Mouse (Mus musculus): ENCODE results near the gene Nkx2-1.

Nkx2-1 gene

DNA sequence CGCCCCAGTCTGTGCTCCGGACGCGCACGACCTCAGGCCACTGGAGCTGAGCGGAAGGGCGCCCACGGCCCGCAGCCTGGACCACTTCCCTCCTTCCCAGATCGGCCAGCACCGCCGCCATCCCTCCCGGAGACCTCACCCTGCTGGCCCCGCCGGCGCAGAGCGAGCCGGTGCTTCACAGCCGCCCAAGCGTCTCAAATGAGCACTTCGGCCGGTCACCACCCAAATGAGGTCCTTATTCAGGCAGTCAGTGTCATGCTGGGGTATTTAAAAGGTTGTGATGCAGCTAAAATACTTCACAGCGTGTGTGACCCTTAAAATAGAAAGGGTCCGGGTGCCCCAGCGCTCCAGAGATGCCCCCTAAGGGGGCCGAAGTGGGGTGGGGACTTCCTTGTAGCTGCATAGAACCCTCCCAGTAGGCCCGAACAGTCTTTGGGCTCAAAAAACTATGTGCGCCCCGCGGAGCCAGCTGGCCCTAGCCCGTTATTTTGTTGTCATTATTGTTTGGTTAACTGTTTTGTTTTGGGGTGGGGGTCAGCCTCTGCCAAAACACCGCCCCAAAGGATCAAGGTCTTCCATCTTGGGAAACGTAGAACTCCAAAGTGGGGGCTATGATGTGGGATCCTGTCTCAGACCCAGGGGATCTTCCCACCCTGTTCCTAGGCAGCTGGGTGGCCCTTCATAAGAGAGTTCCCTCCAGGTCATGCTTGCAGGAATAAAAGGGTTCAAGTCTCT lies 15.4 kb downstream of the Nkx2-1 start:
- DNase-seq, result peak; percentile 19

DNA sequence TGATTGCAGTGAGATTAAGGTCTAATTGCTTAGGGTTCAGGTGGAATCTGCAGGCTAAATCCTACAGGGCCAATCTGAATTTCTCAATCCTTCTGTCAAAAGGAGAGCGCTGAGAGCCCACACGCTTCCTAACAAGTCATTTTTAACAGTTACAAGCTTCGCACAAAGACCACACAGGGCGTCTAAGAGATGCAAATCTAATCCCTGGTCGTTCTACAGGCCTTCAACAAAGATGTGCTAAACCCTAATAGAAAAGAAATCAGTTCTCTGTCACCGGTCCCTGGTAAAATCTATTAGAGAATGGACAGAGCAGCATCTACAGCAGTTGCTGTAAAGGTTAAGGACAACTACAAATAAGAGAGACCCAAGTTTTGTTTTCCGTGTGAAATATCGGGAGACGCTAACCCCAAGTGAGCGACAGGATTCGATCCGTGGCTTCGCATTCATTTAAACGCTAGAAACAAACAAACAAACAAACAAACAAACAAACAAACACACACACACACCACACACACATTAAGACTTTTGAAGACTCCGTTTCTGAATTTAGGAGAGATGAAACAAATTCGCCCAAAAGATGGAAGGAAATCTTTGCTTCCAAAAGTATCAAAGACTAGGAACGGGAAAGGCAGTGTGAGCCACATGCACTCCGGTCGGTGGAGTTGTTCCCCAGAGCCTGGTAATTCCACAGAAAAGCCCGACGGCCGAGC lies 16.2 kb downstream of the Nkx2-1 start:
- no peak for DNase-seq

DNA sequence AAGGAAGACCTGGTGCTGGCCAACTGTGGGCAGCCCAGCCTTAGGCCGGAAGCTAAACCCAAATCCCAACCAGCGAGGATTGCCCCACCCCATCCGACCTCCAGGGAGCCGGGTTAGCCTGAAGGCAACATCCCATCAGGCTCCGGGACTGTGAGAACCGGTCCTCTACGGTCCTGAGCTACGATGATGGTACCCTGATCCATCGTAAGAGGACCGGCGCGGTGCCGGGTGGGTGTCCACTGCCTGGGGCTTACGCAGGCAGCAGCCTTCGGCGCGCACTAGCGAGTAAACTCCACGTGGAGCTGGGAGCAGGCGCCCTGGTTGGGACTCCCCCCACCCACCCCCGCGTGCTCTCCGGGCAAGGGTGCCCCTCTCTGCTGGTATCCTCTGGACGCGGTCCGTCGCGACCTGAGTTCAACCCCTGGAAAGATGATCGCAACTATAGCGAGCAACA lies 16.9 kb downstream of the Nkx2-1 start:
- no peak for DNase-seq

DNA sequence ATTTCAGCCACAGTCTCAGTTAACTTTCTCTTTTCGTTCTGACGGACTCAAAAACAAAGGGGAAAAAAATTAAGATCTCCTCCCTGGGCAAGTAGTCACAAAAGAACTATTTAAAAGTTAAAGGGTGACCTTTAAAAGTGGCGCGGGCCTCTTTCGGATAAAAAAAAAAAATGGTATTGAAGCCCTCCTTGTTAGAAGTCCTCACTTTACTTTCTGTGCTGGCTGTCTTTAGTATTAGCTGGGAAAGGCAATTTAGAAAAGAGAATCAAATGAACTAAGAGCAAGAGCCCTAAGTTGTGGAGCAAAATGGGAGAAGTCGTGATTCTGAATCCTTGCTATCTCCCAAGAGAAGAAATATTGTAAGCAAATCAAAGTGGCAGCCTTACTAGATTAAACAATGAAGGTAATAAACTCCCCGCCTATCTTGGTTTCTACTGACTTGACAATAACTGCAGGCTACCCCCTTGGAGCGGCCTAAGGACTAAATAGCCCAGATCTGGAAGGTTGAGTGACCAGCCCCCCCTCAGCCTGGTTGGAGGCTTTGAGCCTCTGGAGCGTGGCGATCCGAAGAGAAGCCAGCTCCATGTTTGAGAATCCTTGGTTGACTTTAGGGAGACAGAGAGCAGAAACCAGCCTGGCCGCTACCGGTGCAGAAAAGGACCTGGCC lies 17.5 kb downstream of the Nkx2-1 start:
- no peak for DNase-seq

DNA sequence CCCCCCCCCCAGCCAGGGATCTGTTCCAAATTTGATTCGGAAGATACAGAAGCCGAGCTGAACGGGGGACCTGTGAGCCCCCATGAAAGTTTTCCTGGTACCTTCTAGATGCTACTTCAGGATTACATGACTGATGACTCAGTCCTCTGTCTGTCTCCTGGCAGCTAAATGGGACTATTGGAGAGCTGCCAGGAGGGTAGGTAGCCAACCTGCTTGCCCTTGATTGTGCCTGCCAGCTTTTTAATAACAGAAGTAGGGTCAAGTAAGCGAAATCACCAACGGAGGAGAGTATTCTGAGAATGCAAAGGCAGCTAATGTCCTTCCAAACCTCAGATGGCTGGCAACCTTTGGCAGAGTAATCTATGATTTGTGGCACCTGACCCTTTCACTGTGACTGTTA lies 18.5 kb downstream of the Nkx2-1 start:
- no peak for DNase-seq

DNA sequence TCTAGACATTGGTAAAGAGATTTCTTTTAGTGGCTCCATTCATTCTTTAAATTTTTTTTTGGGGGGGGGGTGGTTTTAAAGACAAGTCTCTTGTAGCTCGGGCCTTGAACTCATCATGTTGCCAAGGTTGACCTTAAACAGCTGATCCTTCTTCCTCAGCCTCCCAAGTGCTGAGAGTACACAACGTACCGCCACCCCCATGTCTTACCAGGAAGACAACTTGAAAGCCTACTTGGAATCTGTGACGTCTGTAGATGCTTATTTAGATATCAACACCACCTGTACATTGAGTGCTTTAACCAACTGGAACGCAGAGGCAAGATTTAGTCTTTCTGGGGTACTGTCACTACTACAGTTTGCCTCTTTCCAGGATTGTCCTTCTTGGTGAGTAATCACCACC lies 21.9 kb downstream of the Nkx2-1 start:
- DNase-seq, result no peak

DNA sequence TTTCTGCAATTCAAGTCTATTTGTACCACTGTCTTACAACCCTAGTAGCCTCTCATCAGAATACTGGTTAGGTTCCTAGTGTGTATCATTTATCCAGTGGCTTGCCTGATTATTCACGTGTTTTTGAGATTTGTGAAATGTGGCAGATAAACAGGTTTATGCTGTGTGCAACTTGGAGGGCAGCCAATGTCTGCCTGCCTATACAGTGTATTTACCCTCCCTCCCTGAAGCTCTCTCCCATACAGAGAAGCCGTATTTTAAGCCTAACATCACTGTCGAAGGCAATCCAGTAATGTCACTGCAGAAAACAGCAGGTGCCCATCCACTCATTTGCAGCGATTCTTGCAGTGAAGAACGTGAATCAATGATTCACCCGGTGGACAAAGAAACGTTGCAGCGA lies 28.3 kb downstream of the Nkx2-1 start:
- no peak for DNase-seq

DNA sequence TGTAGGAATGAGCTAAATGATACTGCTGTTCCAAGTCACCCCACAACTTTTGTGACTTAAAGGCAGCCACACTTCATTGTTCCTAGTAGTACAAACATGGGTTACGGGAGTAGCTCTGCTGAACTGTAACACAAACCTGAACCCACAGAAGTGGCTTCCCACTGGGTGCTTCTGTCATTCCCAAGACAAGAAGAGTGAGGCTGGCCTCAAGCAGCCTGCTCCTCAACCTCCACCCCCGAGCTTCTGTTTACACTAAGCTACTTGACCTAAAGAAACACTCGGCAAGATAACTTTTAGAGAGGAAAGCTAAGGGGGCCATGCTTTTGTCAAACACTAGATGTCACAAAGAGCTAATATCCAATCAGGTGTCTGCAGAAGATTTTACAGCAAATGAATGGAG lies 49.7 kb downstream of the Nkx2-1 start:
- no peak for DNase-seq

DNA sequence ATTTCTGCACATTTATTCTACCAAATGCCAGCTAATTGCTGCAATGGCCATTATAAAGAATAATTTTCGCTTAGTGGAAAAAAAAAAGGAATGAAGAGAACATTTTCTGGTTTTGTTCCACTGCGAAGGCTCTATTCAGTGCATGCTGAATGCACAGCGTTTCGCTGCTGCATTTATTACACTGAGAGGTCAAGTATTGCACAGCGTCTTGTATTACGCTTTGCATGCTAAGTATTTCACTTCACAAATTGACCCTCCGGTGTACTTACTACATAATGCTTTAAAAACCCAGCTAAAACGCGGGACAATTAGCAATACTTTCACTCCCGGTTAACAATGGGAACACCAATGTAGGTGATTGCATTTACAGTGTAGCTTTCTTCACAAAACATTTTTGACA lies 54.1 kb downstream of the Nkx2-1 start:
- no peak for DNase-seq
